Mouse (Mus musculus): ENCODE results near the gene Clic6.

- TF ChIP-seq CTCF (IDR thresholded peaks at IDR 0.05; ENCODE audit: extremely low read depth, insufficient read length, insufficient replicate concordance, low read depth, low read length) = peak; percentile 62; the same call in 1 of the 2 replicates
- TF ChIP-seq POLR2A (IDR thresholded peaks at IDR 0.05; ENCODE audit: low read depth, low read length) = no peak
Observed at GRCm38 (mm10) chr16:92445377-92445776, 40.2 kb upstream of the Clic6 start.
